Mouse (Mus musculus) brain, embryonic 14.5 days (tissue): ENCODE data around the gene Aqp11.

ENCODE experiments used
- CTCF ChIP-seq: fragments of 200-500 bp; IDR thresholded peaks from 2 replicates; pipeline ENCODE4 v1.5.1; 2012; ENCODE audit warnings: inconsistent platforms, mild to moderate bottlenecking, moderate library complexity, borderline replicate concordance; ENCODE audit not compliant: insufficient read depth, insufficient read length; ENCODE audit errors: extremely low read depth
- POLR2A ChIP-seq: fragments of 200-500 bp; IDR thresholded peaks from 2 replicates; pipeline ENCODE4 v1.6.1; 2012; ENCODE audit warnings: mild to moderate bottlenecking, inconsistent platforms, borderline replicate concordance; ENCODE audit not compliant: poor library complexity, insufficient read depth, insufficient read length, severe bottlenecking; ENCODE audit errors: extremely low read depth

- no peak for TF ChIP-seq POLR2A
- TF ChIP-seq CTCF = no peak
These were observed 31.0 kb downstream of the Aqp11 start for GRCm38 (mm10) chr7:97707123-97707522.
